In the genomic region with DNA sequence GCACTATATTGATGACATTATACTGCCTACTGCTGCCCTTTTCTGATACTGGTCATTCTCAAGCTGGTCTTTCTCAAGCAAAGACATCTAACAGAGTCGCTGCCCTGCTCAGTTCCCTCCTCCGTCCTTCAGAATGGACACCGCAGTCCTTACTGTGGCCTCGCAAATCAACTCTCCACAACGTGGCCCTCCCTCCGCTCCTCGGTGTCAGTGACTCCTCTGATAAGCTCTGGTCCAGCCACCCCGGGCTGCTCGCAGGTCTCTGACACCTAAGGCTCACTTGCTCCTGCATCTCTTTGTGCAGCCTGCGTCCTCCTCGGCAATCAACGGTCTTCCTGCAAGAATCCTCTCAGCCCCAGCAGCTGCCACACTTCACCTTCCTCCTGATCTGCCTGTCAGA, we compare ENCODE assay signal across 20 mouse cellular contexts.
"Had no signal": no experiment of that assay in that cellular context is flagged by ENCODE, and none has a peak within 500 bp of the region (broad histone marks: within the 10 kb centered on the region; RNA-seq: fewer than 3 reads in every experiment).

No protein-coding gene starts in this region.

- H3K4me3 ChIP-seq: heart, adult 2 months; heart, embryonic 12.5 days; heart, embryonic 15.5 days; intestine, embryonic 15.5 days; layer of hippocampus, adult 2 months; left cerebral cortex, adult 2 months; limb, embryonic 15.5 days; liver, embryonic 12.5 days had no signal

- H3K27me3 ChIP-seq: intestine, embryonic 15.5 days; limb, embryonic 15.5 days; liver, embryonic 12.5 days had no signal

- H3K9ac ChIP-seq: heart, embryonic 12.5 days; heart, embryonic 15.5 days; hindbrain, embryonic 14.5 days; intestine, embryonic 15.5 days; limb, embryonic 15.5 days; liver, embryonic 12.5 days; liver, embryonic 14.5 days had no signal

- DNase-seq: gastrocnemius, postnatal 14 days; gastrocnemius, postnatal 36 days; kidney, adult 18-20 months; kidney, adult 8-10 months; kidney, postnatal 10 days; kidney, postnatal 4 days; lung, adult 18-20 months had no signal

- H3K27ac ChIP-seq: heart, adult 2 months; heart, embryonic 15.5 days; hindbrain, embryonic 14.5 days; intestine, embryonic 15.5 days; layer of hippocampus, adult 2 months; left cerebral cortex, adult 2 months; limb, embryonic 15.5 days; liver, embryonic 12.5 days; liver, embryonic 14.5 days had no signal

- ATAC-seq: hindbrain, embryonic 16.5 days; inflammation-experienced regulatory T-cells, adult 6 months; intestine, embryonic 15.5 days; intestine, postnatal 0 days; liver, embryonic 12.5 days had no signal

- H3K4me2 ChIP-seq: heart, embryonic 12.5 days; heart, embryonic 15.5 days; hindbrain, embryonic 14.5 days; intestine, embryonic 15.5 days; limb, embryonic 15.5 days; liver, embryonic 12.5 days had no signal

- H3K9me3 ChIP-seq: heart, embryonic 12.5 days; heart, embryonic 15.5 days; intestine, embryonic 15.5 days; limb, embryonic 15.5 days; liver, embryonic 12.5 days had no signal

- H3K36me3 ChIP-seq: heart, embryonic 12.5 days; heart, embryonic 15.5 days; intestine, embryonic 15.5 days; limb, embryonic 15.5 days; liver, embryonic 12.5 days had no signal
